In the genomic region with DNA sequence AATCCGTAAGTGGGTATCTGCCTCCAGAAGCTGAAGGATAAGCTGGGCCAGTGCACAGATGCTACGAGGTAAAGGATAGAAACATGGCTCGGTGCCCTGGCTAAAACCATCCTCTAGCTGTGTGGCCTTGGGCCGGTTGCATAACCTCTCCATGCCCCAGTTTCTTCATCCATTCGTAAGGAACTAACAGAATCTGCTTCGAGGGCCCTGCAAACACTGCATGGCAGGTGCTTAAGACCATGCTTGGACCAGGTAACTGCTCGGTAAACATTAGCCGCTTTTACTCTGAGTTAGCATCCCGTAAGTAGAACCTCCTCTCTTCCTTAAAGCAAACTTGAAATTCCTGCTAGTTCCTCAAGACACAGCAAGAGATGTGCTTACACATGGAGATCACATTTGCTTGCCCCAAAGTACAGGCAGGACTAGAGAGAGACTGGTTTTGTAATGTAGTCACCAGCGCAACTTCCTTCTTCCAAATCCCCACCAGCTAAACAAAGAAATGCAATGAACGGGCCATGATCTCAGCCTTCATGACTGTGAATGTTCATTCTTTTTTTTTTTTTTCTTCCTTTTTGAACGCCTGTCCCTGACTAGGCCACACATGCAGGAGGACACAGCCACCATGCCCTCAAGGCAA, we compare ENCODE assay signal across 12 mouse cellular contexts. TPM values are rescaled to one million over a fixed set of nuclear protein-coding genes. Genes with fewer than 3 reads are reported as not detected.
A peak's percentile ranks its signal among the peaks of the same experiment; 100 is the strongest.
DNase-seq lines count a peak whose midpoint lies in the region; ATAC-seq and TF ChIP-seq lines count a peak whose summit lies in the region.
"Had no signal": no experiment of that assay in that cellular context is flagged by ENCODE, and none has a peak within 500 bp of the region (broad histone marks: within the 10 kb centered on the region; RNA-seq: fewer than 3 reads in every experiment).

No protein-coding gene starts in this region.

- H3K36me3 ChIP-seq in midbrain, embryonic 14.5 days (ENCODE audit: control insufficient read depth, insufficient read depth, low read length), result 0 out of 2 replicates have a peak, but pooled peaks cover 2% of the 10 kb centered on the region
- H3K36me3 ChIP-seq in midbrain, embryonic 16.5 days (ENCODE audit: control insufficient read depth, insufficient read depth, low read length), result no peaks in the 10 kb centered on the region
- H3K36me3 ChIP-seq in forebrain, embryonic 16.5 days (ENCODE audit: control insufficient read depth, insufficient read depth), result peaks cover 4% of the 10 kb centered on the region; the same call in 1 of the 2 replicates
- H3K36me3 ChIP-seq: neural tube, embryonic 15.5 days had no signal

- no peak overlapping the region for H3K4me2 ChIP-seq in midbrain, embryonic 14.5 days (ENCODE audit: low read length)
- H3K4me2 ChIP-seq in midbrain, embryonic 16.5 days (ENCODE audit: low read length), result no peak overlapping the region
- H3K4me2 ChIP-seq in forebrain, embryonic 16.5 days (ENCODE audit: low read length), result no peak overlapping the region
- H3K4me2 ChIP-seq: embryonic facial prominence, embryonic 15.5 days; neural tube, embryonic 15.5 days had no signal

- TF ChIP-seq CTCF in gastrocnemius, adult 2 months (IDR thresholded peaks at IDR 0.05), result no peak

- no peaks in the 10 kb centered on the region for H3K27me3 ChIP-seq in midbrain, embryonic 14.5 days (ENCODE audit: control insufficient read depth, insufficient read depth, low read length)
- no peaks in the 10 kb centered on the region for H3K27me3 ChIP-seq in midbrain, embryonic 16.5 days (ENCODE audit: control insufficient read depth, insufficient read depth, low read depth, low read length)
- no peaks in the 10 kb centered on the region for H3K27me3 ChIP-seq in forebrain, embryonic 16.5 days (replicated peaks; ENCODE audit: control insufficient read depth, insufficient read depth, low read length)
- H3K27me3 ChIP-seq: embryonic facial prominence, embryonic 15.5 days; neural tube, embryonic 15.5 days had no signal

- no peak overlapping the region for H3K4me3 ChIP-seq in gastrocnemius, adult 2 months
- H3K4me3 ChIP-seq in midbrain, embryonic 14.5 days (replicated peaks; ENCODE audit: low read depth, low read length), result no peak overlapping the region
- H3K4me3 ChIP-seq in midbrain, embryonic 16.5 days (ENCODE audit: low read depth, low read length), result no peak overlapping the region
- no peak overlapping the region for H3K4me3 ChIP-seq in forebrain, embryonic 16.5 days (replicated peaks; ENCODE audit: low read length)
- H3K4me3 ChIP-seq: embryonic facial prominence, embryonic 15.5 days; neural tube, embryonic 15.5 days had no signal

- H3K4me1 ChIP-seq in midbrain, embryonic 14.5 days (ENCODE audit: control insufficient read depth, insufficient read depth, low read length), result peaks cover 21% of the 10 kb centered on the region
- peaks cover 20% of the 10 kb centered on the region for H3K4me1 ChIP-seq in midbrain, embryonic 16.5 days (ENCODE audit: control insufficient read depth, insufficient read depth, low read length)
- H3K4me1 ChIP-seq in forebrain, embryonic 16.5 days (replicated peaks; ENCODE audit: control insufficient read depth, insufficient read depth, low read length), result peaks cover 68% of the 10 kb centered on the region

- no peak overlapping the region for H3K9ac ChIP-seq in midbrain, embryonic 14.5 days (replicated peaks; ENCODE audit: low read length)
- no peak overlapping the region for H3K9ac ChIP-seq in midbrain, embryonic 16.5 days (ENCODE audit: low read depth, low read length)
- no peak overlapping the region for H3K9ac ChIP-seq in forebrain, embryonic 16.5 days (replicated peaks; ENCODE audit: low read depth, low read length)
- H3K9ac ChIP-seq: embryonic facial prominence, embryonic 15.5 days; liver, embryonic 14.5 days; neural tube, embryonic 15.5 days had no signal

- H3K27ac ChIP-seq in gastrocnemius, adult 2 months, result peak overlapping the region; percentile 59
- 0 out of 2 replicates have a peak overlapping the region, but pooled peaks have one; percentile 37 for H3K27ac ChIP-seq in midbrain, embryonic 14.5 days (replicated peaks; ENCODE audit: low read depth, low read length)
- no peak overlapping the region for H3K27ac ChIP-seq in midbrain, embryonic 16.5 days (ENCODE audit: low read length)
- H3K27ac ChIP-seq in forebrain, embryonic 16.5 days (ENCODE audit: low read length), result peak overlapping the region; percentile 86
- H3K27ac ChIP-seq: embryonic facial prominence, embryonic 15.5 days; liver, embryonic 14.5 days had no signal

- WGBS in midbrain, embryonic 14.5 days, result 87% methylated on average over 12 of the region's 12 CpGs
- WGBS in midbrain, embryonic 16.5 days, result 82% methylated on average over 12 of the region's 12 CpGs
- 78% methylated on average over 12 of the region's 12 CpGs for WGBS in forebrain, embryonic 16.5 days

- DNase-seq in gastrocnemius, adult 2 months, result peak; percentile 53
- DNase-seq in gastrocnemius, adult 18-20 months (ENCODE audit: low spot score), result no peak
- DNase-seq in midbrain, embryonic 14.5 days, result no peak
- no peak for DNase-seq in c-Kit-positive CD71-positive TER-119-positive erythroid progenitor cells, embryonic 14.5 days (ENCODE audit: low spot score)
- DNase-seq in right cerebral cortex, adult 2 months (ENCODE audit: low spot score in 2 of 2), result no peak
- DNase-seq in neural tube, embryonic 10.5 days (ENCODE audit: extremely low spot score, low spot score), result no peak

- no peaks in the 10 kb centered on the region for H3K9me3 ChIP-seq in midbrain, embryonic 14.5 days (ENCODE audit: control insufficient read depth, low read length)
- no peaks in the 10 kb centered on the region for H3K9me3 ChIP-seq in midbrain, embryonic 16.5 days (replicated peaks; ENCODE audit: control insufficient read depth, low read length, poor library complexity, severe bottlenecking)
- H3K9me3 ChIP-seq in forebrain, embryonic 16.5 days (ENCODE audit: control insufficient read depth, low read length), result no peaks in the 10 kb centered on the region
- H3K9me3 ChIP-seq: embryonic facial prominence, embryonic 15.5 days; neural tube, embryonic 15.5 days had no signal

- intact Hi-C loops in gastrocnemius, adult 2 months (cut with DNase I), result no loop called here

- no peak for ATAC-seq in midbrain, embryonic 14.5 days (ENCODE audit: low FRiP score, low TSS enrichment)
- ATAC-seq in midbrain, embryonic 16.5 days, result no peak
- no peak for ATAC-seq in forebrain, embryonic 16.5 days
- ATAC-seq: CD4-positive, CD25-positive, alpha-beta regulatory T cell, adult 4 months had no signal

RNA-seq across cellular contexts. Expression of gene Nuak1, which starts 28.0 kb away (rescaled TPM):
- total RNA-seq in gastrocnemius, adult 2 months (2021), result 10 to 100 TPM; 21.4 to 31.0 TPM
- total RNA-seq in gastrocnemius, adult 18-20 months (2021), result 10 to 100 TPM; 25.0 to 28.4 TPM
- polyA plus RNA-seq in midbrain, embryonic 14.5 days (2014; fragmentation: Nextera tagmentation; extraction: Ambion mirVana), result 5.4 and 9.2 TPM in 2 replicates
- 5.5 and 5.6 TPM in 2 replicates for polyA plus RNA-seq in midbrain, embryonic 16.5 days (2015; fragmentation: Nextera tagmentation; extraction: Ambion mirVana)
- polyA plus RNA-seq in forebrain, embryonic 16.5 days (2015; fragmentation: Nextera tagmentation; extraction: Ambion mirVana), result 12.5 and 15.7 TPM in 2 replicates
- polyA plus RNA-seq: CD4-positive, CD25-positive, alpha-beta regulatory T cell, adult 4 months had no signal
